7 mouse cellular contexts compared by ENCODE assay signal in genomic region chr12:100268011-100268410, GRCm38 (mm10).
A peak's percentile ranks its signal among the peaks of the same experiment; 100 is the strongest.
DNase-seq lines count a peak whose midpoint lies in the region; ATAC-seq and TF ChIP-seq lines count a peak whose summit lies in the region.

No protein-coding gene starts in this region.

- 0 out of 2 replicates have a peak, but pooled peaks have one; percentile 21 for ATAC-seq in hindbrain, postnatal 0 days
- ATAC-seq in midbrain, postnatal 0 days (ENCODE audit: low FRiP score), result no peak

- in situ Hi-C loops in ES-E14 (cut with MboI; ENCODE audit: low sequenced_read_pairs in 2 of 2, unreplicated experiment in 2 of 2), result no loop called here

- no peaks in the 10 kb centered on the region for H3K4me1 ChIP-seq in ES-E14 (ENCODE audit: control insufficient read depth in 2 of 2, insufficient read depth in 2 of 2, low read length in 2 of 2, poor library complexity in 1 of 2)
- peaks cover 22% of the 10 kb centered on the region for H3K4me1 ChIP-seq in hindbrain, postnatal 0 days (ENCODE audit: insufficient read depth, low read length)
- H3K4me1 ChIP-seq in midbrain, postnatal 0 days (ENCODE audit: insufficient read depth, low read length), result peaks cover 23% of the 10 kb centered on the region

- TF ChIP-seq CTCF in layer of hippocampus, adult 2 months (conservative IDR thresholded peaks at IDR 0.05), result no peak
- TF ChIP-seq CTCF in hindbrain, postnatal 0 days (IDR thresholded peaks at IDR 0.05; ENCODE audit: low read depth), result no peak
- TF ChIP-seq CTCF in midbrain, postnatal 0 days (IDR thresholded peaks at IDR 0.05), result no peak

- no peak for DNase-seq in layer of hippocampus, adult 2 months (ENCODE audit: low spot score in 2 of 2)
- DNase-seq in layer of hippocampus, adult 9-11 months, result no peak
- DNase-seq in ES-E14 (ENCODE audit: low read depth, low spot score), result peak; percentile 61
- DNase-seq in adrenal gland, adult 2 months, result peak; percentile 46
- peak; percentile 74 for DNase-seq in hindbrain, postnatal 0 days (ENCODE audit: low spot score)
- DNase-seq in midbrain, postnatal 0 days (ENCODE audit: low spot score), result peak; percentile 62
- no peak for DNase-seq in frontal cortex, adult 2 months (ENCODE audit: extremely low spot score in 1 of 2, low spot score in 1 of 2)

- H3K9ac ChIP-seq in ES-E14 (ENCODE audit: insufficient read depth, low read depth, low read length, poor library complexity, severe bottlenecking), result no peak overlapping the region
- H3K9ac ChIP-seq in hindbrain, postnatal 0 days (replicated peaks; ENCODE audit: low read length), result no peak overlapping the region
- no peak overlapping the region for H3K9ac ChIP-seq in midbrain, postnatal 0 days (replicated peaks; ENCODE audit: low read length, poor library complexity, severe bottlenecking)

- no peak overlapping the region for H3K4me2 ChIP-seq in hindbrain, postnatal 0 days (ENCODE audit: low read depth, low read length)
- no peak overlapping the region for H3K4me2 ChIP-seq in midbrain, postnatal 0 days (ENCODE audit: low read depth, low read length, poor library complexity, severe bottlenecking)

- WGBS in hindbrain, postnatal 0 days, result 21% methylated on average over 6 of the region's 6 CpGs
- WGBS in midbrain, postnatal 0 days, result 18% methylated on average over 6 of the region's 6 CpGs

- no peaks in the 10 kb centered on the region for H3K27me3 ChIP-seq in hindbrain, postnatal 0 days (ENCODE audit: insufficient read depth, low read length)
- no peaks in the 10 kb centered on the region for H3K27me3 ChIP-seq in midbrain, postnatal 0 days (ENCODE audit: insufficient read depth, low read length)

- peak overlapping the region; percentile 90 for H3K27ac ChIP-seq in layer of hippocampus, adult 2 months
- H3K27ac ChIP-seq in ES-E14 (ENCODE audit: insufficient read depth, low read depth, low read length, poor library complexity, severe bottlenecking), result no peak overlapping the region
- no peak overlapping the region for H3K27ac ChIP-seq in hindbrain, postnatal 0 days
- no peak overlapping the region for H3K27ac ChIP-seq in midbrain, postnatal 0 days (ENCODE audit: low read depth, low read length)

- no peak overlapping the region for H3K4me3 ChIP-seq in layer of hippocampus, adult 2 months
- no peak overlapping the region for H3K4me3 ChIP-seq in ES-E14 (ENCODE audit: insufficient read depth in 1 of 2, low read depth in 1 of 2, low read length in 2 of 2, poor library complexity in 1 of 2, severe bottlenecking in 1 of 2)
- H3K4me3 ChIP-seq in hindbrain, postnatal 0 days (ENCODE audit: low read length), result no peak overlapping the region
- H3K4me3 ChIP-seq in midbrain, postnatal 0 days (ENCODE audit: low read depth, low read length), result no peak overlapping the region

- H3K9me3 ChIP-seq in ES-E14 (ENCODE audit: control insufficient read depth, insufficient read depth, low read depth, low read length), result no peaks in the 10 kb centered on the region
- no peaks in the 10 kb centered on the region for H3K9me3 ChIP-seq in hindbrain, postnatal 0 days (ENCODE audit: low read length)
- H3K9me3 ChIP-seq in midbrain, postnatal 0 days (ENCODE audit: low read length), result no peaks in the 10 kb centered on the region

- H3K36me3 ChIP-seq in ES-E14 (ENCODE audit: control insufficient read depth, insufficient read depth, low read length, poor library complexity, severe bottlenecking), result no peaks in the 10 kb centered on the region
- H3K36me3 ChIP-seq in hindbrain, postnatal 0 days (ENCODE audit: insufficient read depth, low read length), result no peaks in the 10 kb centered on the region
- no peaks in the 10 kb centered on the region for H3K36me3 ChIP-seq in midbrain, postnatal 0 days (ENCODE audit: insufficient read depth, low read length)

TF ChIP-seq in ES-E14, 5 proteins besides CTCF, POLR2A, EP300 and RAD21:
- no peak for TF ChIP-seq HCFC1 (IDR thresholded peaks at IDR 0.05; ENCODE audit: borderline replicate concordance, insufficient read depth, low read length)
- TF ChIP-seq ZNF384 (IDR thresholded peaks at IDR 0.05; ENCODE audit: low read depth, low read length), result no peak
- no peak for TF ChIP-seq CHD2 (IDR thresholded peaks at IDR 0.05; ENCODE audit: low read depth, low read length)
- no peak for TF ChIP-seq MAFK (IDR thresholded peaks at IDR 0.05; ENCODE audit: insufficient read depth, low read depth, low read length)
- no peak for TF ChIP-seq ZC3H11A (IDR thresholded peaks at IDR 0.05; ENCODE audit: borderline replicate concordance, low read depth, low read length)

Comparison
In these comparisons a context has a peak if more than half of its experiments do, and no peak if none do; other contexts are left out.
1. DNase-seq: peak in ES-E14 (single experiment), adrenal gland, adult 2 months (single experiment), hindbrain, postnatal 0 days (single experiment) and midbrain, postnatal 0 days (single experiment); none in layer of hippocampus, adult 2 months (0 of 2), layer of hippocampus, adult 9-11 months (single experiment) and frontal cortex, adult 2 months (0 of 2).